Mouse (Mus musculus) heart, postnatal 0 days (tissue): ENCODE data around the gene Olfr1380.
"Not testable (repeated sequence)": the region's sequence is repeated elsewhere in the genome, so short reads cannot be mapped to it uniquely, and the experiment has no call there.

ENCODE experiments used
- CTCF ChIP-seq: IDR thresholded peaks from 2 replicates; pipeline ENCODE4 v1.5.1; 2016; ENCODE audit warnings: antibody characterized with exemption, control low read depth, low read depth
- EP300 ChIP-seq: IDR thresholded peaks from 2 replicates; pipeline ENCODE4 v1.6.1; 2016; ENCODE audit warnings: antibody characterized with exemption, low read depth

GRCm38 (mm10) chr11:49556578-49556977 is at the start of gene Olfr1380:
- not testable (repeated sequence) for TF ChIP-seq CTCF, EP300
